Mouse (Mus musculus) heart, adult 2 months (tissue): ENCODE measurements around the gene Nfu1.

Experiments
- CTCF ChIP-seq: fragments of 200-600 bp; IDR thresholded peaks from 2 replicates; pipeline ENCODE4 v1.8.1; 2022; ENCODE audit warnings: antibody characterized with exemption, mild to moderate bottlenecking, moderate library complexity
- POLR2A ChIP-seq: fragments of 200-500 bp; IDR thresholded peaks from 2 replicates; pipeline ENCODE4 v1.6.1; 2011; ENCODE audit warnings: mild to moderate bottlenecking, low read depth, low read length, control low read depth; ENCODE audit not compliant: insufficient read depth

DNA sequence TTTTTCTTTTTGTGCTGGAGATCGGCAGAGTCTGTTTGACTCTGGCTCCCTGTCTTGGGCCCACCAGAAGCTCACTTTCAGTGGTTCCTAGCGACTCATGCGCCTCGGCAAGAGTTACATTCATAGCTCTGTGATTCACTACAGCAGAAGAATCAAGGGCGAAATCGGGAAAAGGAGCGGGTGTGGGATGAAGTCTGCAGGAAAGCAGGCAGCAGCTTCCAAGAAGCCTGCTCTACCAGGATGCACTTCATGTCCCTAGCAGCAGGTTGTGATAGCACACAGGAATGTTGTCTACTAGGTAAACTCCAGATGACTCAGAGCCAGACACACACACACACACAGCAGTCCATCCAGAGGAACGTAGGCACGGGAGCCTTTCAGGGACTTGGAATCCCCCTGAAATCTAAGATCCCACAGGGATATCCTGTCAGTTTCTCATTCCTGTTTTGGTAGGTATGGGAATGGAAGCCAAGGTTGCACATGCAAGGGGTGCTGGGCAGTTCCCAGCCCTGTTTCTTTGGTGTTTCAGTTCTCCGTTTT, 42.9 kb downstream of the Nfu1 start:
- TF ChIP-seq CTCF (no peak), POLR2A (no peak)
